Mouse (Mus musculus) lung, embryonic 15.5 days (tissue): ENCODE measurements around the gene Lyst. TPM values are rescaled to one million over a fixed set of nuclear protein-coding genes. Genes with fewer than 3 reads are reported as not detected.

Source experiments
- ATAC-seq: fragments of 200-750 bp; cut with Nextera tagmentation; 2 replicates; pipeline ENCODE4 v1.8.0; 2017; ENCODE audit warnings: moderate number of reproducible peaks, borderline replicate concordance; ENCODE audit not compliant: low FRiP score, low TSS enrichment; ENCODE audit errors: extremely low read depth
- H3K27ac ChIP-seq: fragments of 300-500 bp; sonication (generic); 2 replicates; pipeline ENCODE4 v1.5.1; 2015; ENCODE audit warnings: moderate library complexity, mild to moderate bottlenecking, inconsistent platforms
- H3K27me3 ChIP-seq: fragments of 300-500 bp; sonication (generic); 2 replicates; pipeline ENCODE4 v1.6.1; 2015; ENCODE audit warnings: inconsistent platforms
- H3K36me3 ChIP-seq: fragments of 300-500 bp; sonication (generic); 2 replicates; pipeline ENCODE4 v1.6.1; 2015; ENCODE audit warnings: inconsistent platforms
- H3K4me1 ChIP-seq: fragments of 300-500 bp; sonication (generic); 2 replicates; pipeline ENCODE4 v1.6.1; 2015; ENCODE audit warnings: inconsistent platforms
- H3K4me2 ChIP-seq: fragments of 300-500 bp; sonication (generic); 2 replicates; pipeline ENCODE4 v1.6.1; 2015; ENCODE audit warnings: inconsistent platforms, mild to moderate bottlenecking, moderate library complexity
- H3K4me3 ChIP-seq: fragments of 300-500 bp; sonication (generic); 2 replicates; pipeline ENCODE4 v1.5.1; 2015; ENCODE audit warnings: mild to moderate bottlenecking, inconsistent platforms
- H3K9ac ChIP-seq: fragments of 300-500 bp; sonication (generic); 2 replicates; pipeline ENCODE4 v1.6.1; 2015; ENCODE audit warnings: inconsistent platforms
- H3K9me3 ChIP-seq: fragments of 300-500 bp; sonication (generic); 2 replicates; pipeline ENCODE4 v1.6.1; 2016; ENCODE audit warnings: inconsistent platforms
- WGBS: fragments of 180-500 bp; shearing (Covaris S2); methylation state at CpG from one replicate; pipeline ENCODE4 v1.1.7; 2015; 5-methylcytosine and 5-hydroxymethylcytosine counted together
- polyA plus RNA-seq: library from polyadenylated mRNA; unstranded; fragments of >200 nt; fragmentation: Nextera tagmentation; extraction: Ambion mirVana; gene quantifications from 2 replicates; pipeline ENCODE4 v1.2.1, GENCODE M21; 2015

Gene Lyst
- polyA plus RNA-seq, 1 experiment from 2014 or later, result 4.9 TPM

- 65% methylated on average over 6 of the region's 6 CpGs for WGBS
- H3K27ac ChIP-seq, result no peak overlapping the region
- H3K27me3 ChIP-seq, result no peaks in the 10 kb centered on the region
- no peaks in the 10 kb centered on the region for H3K9me3 ChIP-seq
- H3K36me3 ChIP-seq, result no peaks in the 10 kb centered on the region
- H3K4me2 ChIP-seq, result no peak overlapping the region
- no peak overlapping the region for H3K4me3 ChIP-seq
- ATAC-seq, result no peak
- no peak overlapping the region for H3K9ac ChIP-seq
- H3K4me1 ChIP-seq, result no peaks in the 10 kb centered on the region
Measured at GRCm38 (mm10) chr13:13826533-13826932, 236.3 kb downstream of the Lyst start.

GRCm38 (mm10) chr13:13828125-13828524, 237.9 kb downstream of the Lyst start:
- 23% methylated on average over 1 of the region's 1 CpGs for WGBS

More at GRCm38 (mm10) chr13:13828125-13828524, 237.9 kb downstream of the Lyst start:
- ATAC-seq, result no peak
- Histone ChIP-seq H3K9ac (no peak overlapping the region), H3K4me1 (no peaks in the 10 kb centered on the region), H3K4me3 (no peak overlapping the region), H3K27ac (no peak overlapping the region), H3K36me3 (no peaks in the 10 kb centered on the region), H3K27me3 (no peaks in the 10 kb centered on the region), H3K4me2 (no peak overlapping the region), H3K9me3 (no peaks in the 10 kb centered on the region)

Other genes starting within 250 kb of the Lyst start
- gene Gpr137b, start 196.4 kb upstream of the Lyst start, polyA plus RNA-seq, result 12.9 and 13.6 TPM in 2 replicates
- gene Nid1, start 152.8 kb upstream of the Lyst start, polyA plus RNA-seq, result 134 and 135 TPM in 2 replicates
- 0.70 and 1.1 TPM in 2 replicates for gene Gng4, start 193.7 kb downstream of the Lyst start, polyA plus RNA-seq